ENCODE assay signal across 9 mouse cellular contexts in genomic region chr9:121838829-121839621, GRCm38 (mm10). TPM values are rescaled to one million over a fixed set of nuclear protein-coding genes. Genes with fewer than 3 reads are reported as not detected.
DNase-seq lines count a peak whose midpoint lies in the region; ATAC-seq lines count a peak whose summit lies in the region.
"Had no signal": no experiment of that assay in that cellular context is flagged by ENCODE, and none has a peak within 500 bp of the region (broad histone marks: within the 10 kb centered on the region; RNA-seq: fewer than 3 reads in every experiment).

Gene Ccdc13, minus strand, starts transcription at chr9:121839461.

- H3K27ac ChIP-seq in intestine, embryonic 16.5 days (ENCODE audit: low read length): no peak within 1 kb of the TSS

- ATAC-seq in intestine, embryonic 16.5 days: peak; percentile 82
- peak; percentile 87 for ATAC-seq in megakaryocyte progenitor cell, adult 5-6 weeks (replicated peaks; ENCODE audit: poor library complexity)

- no peaks in the 10 kb centered on the region for H3K27me3 ChIP-seq in intestine, embryonic 16.5 days (replicated peaks; ENCODE audit: control insufficient read depth, insufficient read depth, low read length)

- no peaks in the 10 kb centered on the region for H3K36me3 ChIP-seq in intestine, embryonic 16.5 days (ENCODE audit: control insufficient read depth, insufficient read depth, low read length)

- intact Hi-C loops in gastrocnemius, postnatal 14 days (cut with DNase I; ENCODE audit: low total_unique reads): no loop called here
- intact Hi-C loops in left cerebral cortex, postnatal 36 days (cut with DNase I): no loop called here

- H3K9me3 ChIP-seq in intestine, embryonic 16.5 days (ENCODE audit: control insufficient read depth, low read length): no peaks in the 10 kb centered on the region; the same call in 1 of the 2 replicates

- H3K4me2 ChIP-seq in intestine, embryonic 16.5 days (ENCODE audit: low read depth, low read length): peak within 1 kb of the TSS; percentile 84

- H3K4me1 ChIP-seq in intestine, embryonic 16.5 days (ENCODE audit: control insufficient read depth, insufficient read depth, low read length): 0 out of 2 replicates have a peak, but pooled peaks cover 3% of the 10 kb centered on the region

- 6% methylated on average over 61 of the region's 61 CpGs for WGBS in intestine, embryonic 16.5 days

- H3K4me3 ChIP-seq in intestine, embryonic 16.5 days (ENCODE audit: low read length): peak within 1 kb of the TSS; percentile 53
- H3K4me3 ChIP-seq: erythroblast, embryonic 14.5 days had no signal

- peak; percentile 64 for DNase-seq in Muller cell, postnatal 12 days (ENCODE audit: inconsistent ontology term)
- peak; percentile 48 for DNase-seq in c-Kit-positive CD71-negative TER-119-negative erythroid progenitor cells, embryonic 14.5 days (ENCODE audit: low read depth)
- DNase-seq in gastrocnemius, postnatal 14 days: peak; percentile 77
- DNase-seq in left cerebral cortex, postnatal 36 days (ENCODE audit: low spot score in 2 of 2): peak; percentile 83 to 85
- peak; percentile 87 for DNase-seq in right cerebral cortex, postnatal 25 days
- DNase-seq in c-Kit-positive CD71-positive TER-119-positive erythroid progenitor cells, embryonic 14.5 days (ENCODE audit: low spot score): no peak

- H3K9ac ChIP-seq in intestine, embryonic 16.5 days (ENCODE audit: low read depth, low read length): peak within 1 kb of the TSS; percentile 58

RNA-seq across cellular contexts. Expression of gene Ccdc13, which starts in this region (rescaled TPM):
- total RNA-seq in gastrocnemius, postnatal 14 days (2021): under 1 TPM; 0.22 to 0.35 TPM
- 0.66 and 0.81 TPM in 2 replicates for polyA plus RNA-seq in intestine, embryonic 16.5 days (2015; fragmentation: Nextera tagmentation; extraction: Ambion mirVana)
- total RNA-seq in left cerebral cortex, postnatal 36 days (2021): 1 to 10 TPM; 5.5 to 5.9 TPM
- total RNA-seq in megakaryocyte progenitor cell, adult 5-6 weeks (2015): 0.42 TPM in 1 of 2 replicates, not detected in the other
- total RNA-seq in megakaryocyte progenitor cell, adult 5-6 weeks (2017): not detected in 2 replicates
- polyA plus RNA-seq: erythroblast, embryonic 14.5 days had no signal

Comparison
In these comparisons a context has a peak if more than half of its experiments do, and no peak if none do; other contexts are left out.
1. RNA of gene Ccdc13 (total RNA-seq): 5.5 to 5.9 TPM in left cerebral cortex, postnatal 36 days; 0.22 to 0.35 TPM in gastrocnemius, postnatal 14 days and 0.42 TPM in megakaryocyte progenitor cell, adult 5-6 weeks; every median in the first group is over 4 times any median in the second.
2. Peak in DNase-seq in gastrocnemius, postnatal 14 days; RNA of the gene not detected or under 1 TPM.
3. Peak in ATAC-seq, H3K4me3 ChIP-seq, H3K9ac ChIP-seq and H3K4me2 ChIP-seq in intestine, embryonic 16.5 days; RNA of the gene not detected or under 1 TPM.
4. Peak in ATAC-seq in megakaryocyte progenitor cell, adult 5-6 weeks; RNA of the gene not detected or under 1 TPM.